Mouse (Mus musculus) olfactory bulb, adult 2 months (tissue): ENCODE data around the gene Glrx5.

Source experiments
- CTCF ChIP-seq: fragments of 200-500 bp; IDR thresholded peaks from 2 replicates; pipeline ENCODE4 v1.5.1; 2012; ENCODE audit warnings: low read depth, mild to moderate bottlenecking, low read length, moderate library complexity; ENCODE audit not compliant: insufficient read depth
- POLR2A ChIP-seq: fragments of 200-500 bp; IDR thresholded peaks from 2 replicates; pipeline ENCODE4 v1.6.1; 2012; ENCODE audit warnings: mild to moderate bottlenecking, low read depth, low read length, moderate library complexity; ENCODE audit not compliant: insufficient read depth

GRCm38 (mm10) chr12:104983476-104983875 lies 49.0 kb upstream of the Glrx5 start:
- TF ChIP-seq CTCF (no peak), POLR2A (no peak)
